10 mouse cellular contexts compared by ENCODE assay signal in genomic region chr4:143300113-143300688, GRCm38 (mm10). TPM values are rescaled to one million over a fixed set of nuclear protein-coding genes. Genes with fewer than 3 reads are reported as not detected.
DNase-seq lines count a peak whose midpoint lies in the region; ATAC-seq and TF ChIP-seq lines count a peak whose summit lies in the region.
"Had no signal": no experiment of that assay in that cellular context is flagged by ENCODE, and none has a peak within 500 bp of the region (broad histone marks: within the 10 kb centered on the region; RNA-seq: fewer than 3 reads in every experiment).

No protein-coding gene starts in this region.

- H3K4me1 ChIP-seq in heart, embryonic 10.5 days = peaks cover 47% of the 10 kb centered on the region
- peaks cover 48% of the 10 kb centered on the region for H3K4me1 ChIP-seq in forebrain, embryonic 13.5 days
- H3K4me1 ChIP-seq in limb, embryonic 13.5 days = peaks cover 59% of the 10 kb centered on the region

- TF ChIP-seq CTCF in C2C12 (IDR thresholded peaks at IDR 0.05; ENCODE audit: control insufficient read depth, insufficient read depth, insufficient read length) = no peak

- DNase-seq in heart, embryonic 10.5 days (ENCODE audit: low spot score) = no peak
- DNase-seq in heart, adult 11 months = no peak
- DNase-seq in left cerebral cortex, postnatal 36 days (ENCODE audit: low spot score in 2 of 2) = no peak
- DNase-seq in adrenal gland, postnatal 4 days (ENCODE audit: low spot score in 2 of 2) = no peak
- no peak for DNase-seq in adrenal gland, adult 2 months

- H3K27ac ChIP-seq in heart, embryonic 10.5 days = peak overlapping the region; percentile 82
- no peak overlapping the region for H3K27ac ChIP-seq in forebrain, embryonic 13.5 days
- H3K27ac ChIP-seq in limb, embryonic 13.5 days = peak overlapping the region; percentile 44; the same call in 1 of the 2 replicates
- H3K27ac ChIP-seq: heart, adult 2 months had no signal

- peak overlapping the region; percentile 66 for H3K4me2 ChIP-seq in forebrain, embryonic 13.5 days
- peak overlapping the region; percentile 88 for H3K4me2 ChIP-seq in limb, embryonic 13.5 days (replicated peaks)

- peak overlapping the region; percentile 82 for H3ac ChIP-seq in C2C12 (ENCODE audit: control insufficient read depth, insufficient read length, low read depth)

- intact Hi-C loops in left cerebral cortex, postnatal 36 days (cut with DNase I) = no loop called here

- peaks cover 65% of the 10 kb centered on the region for H3K79me2 ChIP-seq in C2C12 (ENCODE audit: control insufficient read depth, insufficient read depth)

- 17% methylated on average over 12 of the region's 12 CpGs for WGBS in heart, embryonic 10.5 days
- WGBS in forebrain, embryonic 13.5 days = 8% methylated on average over 12 of the region's 12 CpGs
- WGBS in limb, embryonic 13.5 days = 5% methylated on average over 12 of the region's 12 CpGs

- H3K79me3 ChIP-seq in C2C12 (ENCODE audit: low read depth) = peaks cover 52% of the 10 kb centered on the region

- H3K36me3 ChIP-seq in heart, embryonic 10.5 days = no peaks in the 10 kb centered on the region
- no peaks in the 10 kb centered on the region for H3K36me3 ChIP-seq in C2C12 (ENCODE audit: control insufficient read depth, insufficient read depth)
- no peaks in the 10 kb centered on the region for H3K36me3 ChIP-seq in forebrain, embryonic 13.5 days (ENCODE audit: poor library complexity, severe bottlenecking)
- no peaks in the 10 kb centered on the region for H3K36me3 ChIP-seq in limb, embryonic 13.5 days

- no peak for ATAC-seq in forebrain, embryonic 13.5 days
- no peak for ATAC-seq in limb, embryonic 13.5 days (ENCODE audit: low FRiP score, low read depth)

- H3K9ac ChIP-seq in forebrain, embryonic 13.5 days = peak overlapping the region; percentile 68
- peak overlapping the region; percentile 64 for H3K9ac ChIP-seq in limb, embryonic 13.5 days

- no peaks in the 10 kb centered on the region for H3K9me3 ChIP-seq in heart, embryonic 10.5 days
- H3K9me3 ChIP-seq in forebrain, embryonic 13.5 days (replicated peaks) = no peaks in the 10 kb centered on the region
- no peaks in the 10 kb centered on the region for H3K9me3 ChIP-seq in limb, embryonic 13.5 days

- H3K27me3 ChIP-seq in heart, embryonic 10.5 days (ENCODE audit: insufficient read depth, poor library complexity, severe bottlenecking) = peaks cover 25% of the 10 kb centered on the region
- no peaks in the 10 kb centered on the region for H3K27me3 ChIP-seq in C2C12 (ENCODE audit: control insufficient read depth, insufficient read depth, insufficient read length)
- H3K27me3 ChIP-seq in forebrain, embryonic 13.5 days = no peaks in the 10 kb centered on the region
- no peaks in the 10 kb centered on the region for H3K27me3 ChIP-seq in limb, embryonic 13.5 days

- peak overlapping the region; percentile 65 for H3K4me3 ChIP-seq in heart, embryonic 10.5 days
- peak overlapping the region; percentile 74 for H3K4me3 ChIP-seq in C2C12 (ENCODE audit: insufficient read depth, poor library complexity, severe bottlenecking)
- H3K4me3 ChIP-seq in forebrain, embryonic 13.5 days = peak overlapping the region; percentile 49
- H3K4me3 ChIP-seq in limb, embryonic 13.5 days = peak overlapping the region; percentile 53

TF ChIP-seq in C2C12, 6 proteins besides CTCF, POLR2A, EP300 and RAD21:
- TF ChIP-seq FOSL1 (IDR thresholded peaks at IDR 0.05; ENCODE audit: insufficient read depth, low read length, poor library complexity, severe bottlenecking) (no peak), CEBPB (IDR thresholded peaks at IDR 0.05; ENCODE audit: low read depth) (no peak), MYOD1 (IDR thresholded peaks at IDR 0.05; ENCODE audit: control insufficient read depth, insufficient read length, low read depth) (no peak), MAX (IDR thresholded peaks at IDR 0.05) (no peak)

RNA-seq across cellular contexts. Expression of gene Pdpn, which starts 0.8 kb away (rescaled TPM):
- polyA plus RNA-seq in heart, embryonic 10.5 days (2016; fragmentation: Nextera tagmentation; extraction: Ambion mirVana) = 22.8 and 29.8 TPM in 2 replicates
- 133 TPM for polyA plus RNA-seq in C2C12 (2012; fragmentation: generic; extraction: Trizol)
- polyA plus RNA-seq in forebrain, embryonic 13.5 days (2015; fragmentation: Nextera tagmentation; extraction: Ambion mirVana) = 59.6 and 62.2 TPM in 2 replicates
- polyA plus RNA-seq in limb, embryonic 13.5 days (2015; fragmentation: Nextera tagmentation; extraction: Ambion mirVana) = 62.5 and 63.3 TPM in 2 replicates
- total RNA-seq in left cerebral cortex, postnatal 36 days (2021) = 10 to 100 TPM; 13.3 to 15.1 TPM
- 10 to 100 TPM; 11.1 to 14.8 TPM for total RNA-seq in adrenal gland, postnatal 4 days (2021)
- total RNA-seq in adrenal gland, adult 2 months (2021) = 1 to 10 TPM; 5.7 to 9.7 TPM
- polyA plus RNA-seq in adrenal gland, adult 2 months (2012; rRNA removed) = 1.1 and 1.7 TPM in 2 replicates
- total RNA-seq: liver, adult 2 months had no signal

RNA-seq across cellular contexts. Expression of gene Lrrc38, which starts 49.4 kb away (rescaled TPM):
- 0.14 TPM in 1 of 2 replicates, not detected in the other for polyA plus RNA-seq in heart, embryonic 10.5 days (2016; fragmentation: Nextera tagmentation; extraction: Ambion mirVana)
- not detected for polyA plus RNA-seq in C2C12 (2012; fragmentation: generic; extraction: Trizol)
- polyA plus RNA-seq in forebrain, embryonic 13.5 days (2015; fragmentation: Nextera tagmentation; extraction: Ambion mirVana) = not detected in 2 replicates
- 1.0 TPM in 2 replicates for polyA plus RNA-seq in limb, embryonic 13.5 days (2015; fragmentation: Nextera tagmentation; extraction: Ambion mirVana)
- 1 to 10 TPM; 1.7 to 3.0 TPM for total RNA-seq in left cerebral cortex, postnatal 36 days (2021)
- not detected for total RNA-seq in adrenal gland, postnatal 4 days (2021)
- total RNA-seq in adrenal gland, adult 2 months (2021) = under 1 TPM; 0.20 to 0.24 TPM
- 0.59 and 0.91 TPM in 2 replicates for polyA plus RNA-seq in adrenal gland, adult 2 months (2012; rRNA removed)
- total RNA-seq: heart, adult 2 months; liver, adult 2 months had no signal
- polyA plus RNA-seq: liver, adult 2 months had no signal
